ENCODE assay signal across 7 mouse cellular contexts in genomic region chr16:21976203-21976602, GRCm38 (mm10). TPM values are rescaled to one million over a fixed set of nuclear protein-coding genes. Genes with fewer than 3 reads are reported as not detected.
A peak's percentile ranks its signal among the peaks of the same experiment; 100 is the strongest.
DNase-seq lines count a peak whose midpoint lies in the region; ATAC-seq and TF ChIP-seq lines count a peak whose summit lies in the region.

No protein-coding gene starts in this region.

- TF ChIP-seq CTCF in olfactory bulb, adult 2 months (IDR thresholded peaks at IDR 0.05; ENCODE audit: insufficient read depth, low read depth, low read length): no peak

- H3K9me3 ChIP-seq in liver, embryonic 12.5 days (replicated peaks): no peaks in the 10 kb centered on the region
- H3K9me3 ChIP-seq in hindbrain, embryonic 12.5 days (replicated peaks): no peaks in the 10 kb centered on the region

- H3K36me3 ChIP-seq in liver, embryonic 12.5 days: no peaks in the 10 kb centered on the region
- no peaks in the 10 kb centered on the region for H3K36me3 ChIP-seq in hindbrain, embryonic 12.5 days

- 18% methylated on average over 16 of the region's 16 CpGs for WGBS in liver, embryonic 12.5 days (ENCODE audit: insufficient replicate concordance)
- WGBS in hindbrain, embryonic 12.5 days: 2% methylated on average over 16 of the region's 16 CpGs
- WGBS in olfactory bulb, adult 2 months: 6% methylated on average over 16 of the region's 16 CpGs

- peaks cover 19% of the 10 kb centered on the region for H3K27me3 ChIP-seq in liver, embryonic 12.5 days (replicated peaks)
- peaks cover 9% of the 10 kb centered on the region for H3K27me3 ChIP-seq in hindbrain, embryonic 12.5 days

- no peak for DNase-seq in liver
- DNase-seq in embryo, embryonic 10.5 days (ENCODE audit: low spot score): peak; percentile 27
- no peak for DNase-seq in kidney, postnatal 25 days
- no peak for DNase-seq in spleen, postnatal 36 days (ENCODE audit: low spot score in 2 of 2)

- H3K4me3 ChIP-seq in liver, embryonic 12.5 days: no peak overlapping the region
- peak overlapping the region; percentile 13; the same call in 1 of the 2 replicates for H3K4me3 ChIP-seq in hindbrain, embryonic 12.5 days
- H3K4me3 ChIP-seq in olfactory bulb, adult 2 months (ENCODE audit: insufficient read depth, low read depth, low read length): peak overlapping the region; percentile 44

- TF ChIP-seq POLR2A in olfactory bulb, adult 2 months (IDR thresholded peaks at IDR 0.05; ENCODE audit: insufficient read depth, low read depth, low read length): no peak

- ATAC-seq in liver, embryonic 12.5 days: no peak
- ATAC-seq in hindbrain, embryonic 12.5 days (ENCODE audit: low FRiP score): no peak

- H3K27ac ChIP-seq in liver, embryonic 12.5 days: no peak overlapping the region
- no peak overlapping the region for H3K27ac ChIP-seq in hindbrain, embryonic 12.5 days
- peak overlapping the region; percentile 10 for H3K27ac ChIP-seq in olfactory bulb, adult 2 months (ENCODE audit: insufficient read depth, low read depth, low read length)

- H3K4me1 ChIP-seq in liver, embryonic 12.5 days: peaks cover 8% of the 10 kb centered on the region; the same call in 1 of the 2 replicates
- peaks cover 7% of the 10 kb centered on the region for H3K4me1 ChIP-seq in hindbrain, embryonic 12.5 days
- H3K4me1 ChIP-seq in olfactory bulb, adult 2 months (ENCODE audit: control insufficient read depth, insufficient read depth, low read length): peaks cover 6% of the 10 kb centered on the region; the same call in 1 of the 2 replicates

- H3K9ac ChIP-seq in liver, embryonic 12.5 days: no peak overlapping the region
- no peak overlapping the region for H3K9ac ChIP-seq in hindbrain, embryonic 12.5 days

- peak overlapping the region; percentile 33 for H3K4me2 ChIP-seq in liver, embryonic 12.5 days
- peak overlapping the region; percentile 43 for H3K4me2 ChIP-seq in hindbrain, embryonic 12.5 days (replicated peaks)

RNA-seq across cellular contexts. Expression of gene Liph, which starts 19.3 kb away (rescaled TPM):
- 1.0 and 1.4 TPM in 2 replicates for polyA plus RNA-seq in liver, embryonic 12.5 days (2016; fragmentation: Nextera tagmentation; extraction: Ambion mirVana)
- polyA plus RNA-seq in hindbrain, embryonic 12.5 days (2016; fragmentation: Nextera tagmentation; extraction: Ambion mirVana): 0.43 and 0.49 TPM in 2 replicates
- polyA plus RNA-seq in olfactory bulb, adult 2 months (2012; ENCODE audit: insufficient read depth, insufficient read length, low replicate concordance, missing spikeins): not detected in 2 replicates

RNA-seq across cellular contexts. Expression of gene Tmem41a, which starts 28.9 kb away (rescaled TPM):
- 31.7 and 32.8 TPM in 2 replicates for polyA plus RNA-seq in liver, embryonic 12.5 days (2016; fragmentation: Nextera tagmentation; extraction: Ambion mirVana)
- 34.5 and 36.7 TPM in 2 replicates for polyA plus RNA-seq in hindbrain, embryonic 12.5 days (2016; fragmentation: Nextera tagmentation; extraction: Ambion mirVana)
- not detected in 2 replicates for polyA plus RNA-seq in olfactory bulb, adult 2 months (2012; ENCODE audit: insufficient read depth, insufficient read length, low replicate concordance, missing spikeins)

RNA-seq across cellular contexts. Expression of gene Senp2, which starts 33.1 kb away (rescaled TPM):
- polyA plus RNA-seq in liver, embryonic 12.5 days (2016; fragmentation: Nextera tagmentation; extraction: Ambion mirVana): 55.9 and 59.5 TPM in 2 replicates
- polyA plus RNA-seq in hindbrain, embryonic 12.5 days (2016; fragmentation: Nextera tagmentation; extraction: Ambion mirVana): 61.7 and 64.5 TPM in 2 replicates
- 137 TPM in 1 of 2 replicates, not detected in the other for polyA plus RNA-seq in olfactory bulb, adult 2 months (2012; ENCODE audit: insufficient read depth, insufficient read length, low replicate concordance, missing spikeins)
